Mouse (Mus musculus) liver, embryonic 12.5 days (tissue): ENCODE data around the gene Ankrd9. TPM values are rescaled to one million over a fixed set of nuclear protein-coding genes. Genes with fewer than 3 reads are reported as not detected.

Source experiments
- ATAC-seq: fragments of 200-750 bp; cut with Nextera tagmentation; 2 replicates; pipeline ENCODE4 v1.8.0; 2017; ENCODE audit warnings: moderate number of reproducible peaks, mild to moderate bottlenecking, moderate library complexity
- H3K27ac ChIP-seq: fragments of 300-500 bp; sonication (generic); 2 replicates; pipeline ENCODE4 v1.5.1; 2016; ENCODE audit warnings: mild to moderate bottlenecking
- H3K27me3 ChIP-seq: fragments of 300-500 bp; sonication (generic); replicated peaks from 2 replicates; pipeline ENCODE4 v1.6.1; 2016; ENCODE audit warnings: mild to moderate bottlenecking, moderate library complexity
- H3K36me3 ChIP-seq: fragments of 300-500 bp; sonication (generic); 2 replicates; pipeline ENCODE4 v1.6.1; 2016; ENCODE audit warnings: mild to moderate bottlenecking, moderate library complexity
- H3K4me1 ChIP-seq: fragments of 300-500 bp; sonication (generic); 2 replicates; pipeline ENCODE4 v1.6.1; 2016
- H3K4me2 ChIP-seq: fragments of 300-500 bp; sonication (generic); 2 replicates; pipeline ENCODE4 v1.6.1; 2016; ENCODE audit warnings: mild to moderate bottlenecking, moderate library complexity
- H3K4me3 ChIP-seq: fragments of 300-500 bp; sonication (generic); 2 replicates; pipeline ENCODE4 v1.5.1; 2016; ENCODE audit warnings: mild to moderate bottlenecking, moderate library complexity
- H3K9ac ChIP-seq: fragments of 300-500 bp; sonication (generic); 2 replicates; pipeline ENCODE4 v1.6.1; 2016; ENCODE audit warnings: mild to moderate bottlenecking, moderate library complexity
- H3K9me3 ChIP-seq: fragments of 300-500 bp; sonication (generic); replicated peaks from 2 replicates; pipeline ENCODE4 v1.6.1; 2016; ENCODE audit warnings: mild to moderate bottlenecking, moderate library complexity
- WGBS: fragments of 180-500 bp; shearing (Covaris S2); methylation state at CpG from one replicate; pipeline ENCODE4 v1.1.7; 2016; ENCODE audit not compliant: insufficient replicate concordance; 5-methylcytosine and 5-hydroxymethylcytosine counted together
- polyA plus RNA-seq: library from polyadenylated mRNA; unstranded; fragments of >200 nt; fragmentation: Nextera tagmentation; extraction: Ambion mirVana; gene quantifications from 2 replicates; pipeline ENCODE4 v1.2.1, GENCODE M21; 2016

The Ankrd9 gene
- polyA plus RNA-seq, 1 experiment from 2014 or later: 62.2 TPM

- H3K27ac ChIP-seq: no peak overlapping the region
- ATAC-seq: no peak
- H3K36me3 ChIP-seq: peaks cover 50% of the 10 kb centered on the region
- 65% methylated on average over 5 of the region's 5 CpGs for WGBS
- no peak overlapping the region for H3K4me2 ChIP-seq
- no peaks in the 10 kb centered on the region for H3K27me3 ChIP-seq
- H3K9me3 ChIP-seq: no peaks in the 10 kb centered on the region
- no peak overlapping the region for H3K9ac ChIP-seq
- peaks cover 18% of the 10 kb centered on the region for H3K4me1 ChIP-seq
- H3K4me3 ChIP-seq: no peak overlapping the region
Observed at GRCm38 (mm10) chr12:110932820-110933219, 46.0 kb downstream of the Ankrd9 start.

Other genes with a start within 250 kb of the Ankrd9 start
- 14.2 and 16.0 TPM in 2 replicates for gene Wdr20, start 241.1 kb downstream of the Ankrd9 start, polyA plus RNA-seq
- 0.51 and 0.63 TPM in 2 replicates for gene Mok, start 138.1 kb downstream of the Ankrd9 start, polyA plus RNA-seq
- gene Zfp839, start 128.8 kb downstream of the Ankrd9 start, polyA plus RNA-seq: 3.2 and 4.0 TPM in 2 replicates
- gene Cinp, start 89.9 kb downstream of the Ankrd9 start, polyA plus RNA-seq: 99.0 and 103 TPM in 2 replicates
- 3.4 and 3.6 TPM in 2 replicates for gene Tecpr2, start 89.8 kb downstream of the Ankrd9 start, polyA plus RNA-seq
- 8.5 and 10.4 TPM in 2 replicates for gene Rcor1, start 60.3 kb upstream of the Ankrd9 start, polyA plus RNA-seq
- 5.6 and 6.2 TPM in 2 replicates for gene Traf3, start 187.3 kb upstream of the Ankrd9 start, polyA plus RNA-seq
- not detected in 2 replicates for gene 4930595D18Rik, start 205.5 kb upstream of the Ankrd9 start, polyA plus RNA-seq